Mouse (Mus musculus): ENCODE measurements at regions not wholly inside any gene's neighbourhood (a gene's known extent, or its start where the extent isn't known, plus 50 kb on each side); places are given as distances from the start of the nearest gene placed in this dataset.

GRCm38 (mm10) chr4:62755237-62755900 is 195.7 kb downstream of the Rgs3 start:
- DNase-seq (ENCODE audit: extremely low spot score, low read depth, low spot score), result peak; percentile 79

- no peak for DNase-seq (ENCODE audit: extremely low spot score, low read depth, low spot score)
Observed at GRCm38 (mm10) chr4:62756721-62757206, 197.1 kb downstream of the Rgs3 start.

GRCm38 (mm10) chr4:62760748-62761604 is 201.3 kb downstream of the Rgs3 start:
- DNase-seq (ENCODE audit: extremely low spot score, low read depth, low spot score), result no peak

GRCm38 (mm10) chr4:62761672-62762071 is 202.0 kb downstream of the Rgs3 start:
- peak; percentile 80 for DNase-seq (ENCODE audit: extremely low spot score, low read depth, low spot score)

GRCm38 (mm10) chr4:62763990-62764389 is 201.4 kb upstream of the Zfp618 start:
- peak; percentile 44 for DNase-seq (ENCODE audit: extremely low spot score, low read depth, low spot score)

- no peak for DNase-seq (ENCODE audit: extremely low spot score, low read depth, low spot score)
Observed at GRCm38 (mm10) chr4:62769469-62770234, 195.7 kb upstream of the Zfp618 start.

- DNase-seq (ENCODE audit: extremely low spot score, low read depth, low spot score), result no peak
Observed at GRCm38 (mm10) chr4:62775005-62775609, 190.3 kb upstream of the Zfp618 start.

- DNase-seq (ENCODE audit: extremely low spot score, low read depth, low spot score), result no peak
Observed at GRCm38 (mm10) chr4:62776881-62777280, 188.5 kb upstream of the Zfp618 start.

GRCm38 (mm10) chr4:62777436-62777835 is 187.9 kb upstream of the Zfp618 start:
- no peak for DNase-seq (ENCODE audit: extremely low spot score, low read depth, low spot score)

- no peak for DNase-seq (ENCODE audit: extremely low spot score, low read depth, low spot score)
Observed at GRCm38 (mm10) chr4:62778621-62779020, 186.8 kb upstream of the Zfp618 start.

- peak; percentile 90 for DNase-seq (ENCODE audit: extremely low spot score, low read depth, low spot score)
Observed at GRCm38 (mm10) chr4:62780409-62780808, 185.0 kb upstream of the Zfp618 start.

GRCm38 (mm10) chr4:62780837-62781236 is 184.5 kb upstream of the Zfp618 start:
- no peak for DNase-seq (ENCODE audit: extremely low spot score, low read depth, low spot score)

GRCm38 (mm10) chr4:62781309-62781800 is 184.0 kb upstream of the Zfp618 start:
- DNase-seq (ENCODE audit: extremely low spot score, low read depth, low spot score), result no peak

GRCm38 (mm10) chr4:62785711-62786110 is 179.7 kb upstream of the Zfp618 start:
- no peak for DNase-seq (ENCODE audit: extremely low spot score, low read depth, low spot score)

GRCm38 (mm10) chr4:62789696-62790095 is 175.7 kb upstream of the Zfp618 start:
- no peak for DNase-seq (ENCODE audit: extremely low spot score, low read depth, low spot score)

- DNase-seq (ENCODE audit: extremely low spot score, low read depth, low spot score), result no peak
Observed at GRCm38 (mm10) chr4:62793582-62793981, 171.8 kb upstream of the Zfp618 start.

- no peak for DNase-seq (ENCODE audit: extremely low spot score, low read depth, low spot score)
Observed at GRCm38 (mm10) chr4:62795538-62795937, 169.8 kb upstream of the Zfp618 start.

- no peak for DNase-seq (ENCODE audit: extremely low spot score, low read depth, low spot score)
Observed at GRCm38 (mm10) chr4:62799923-62800322, 165.4 kb upstream of the Zfp618 start.

- DNase-seq (ENCODE audit: extremely low spot score, low read depth, low spot score), result no peak
Observed at GRCm38 (mm10) chr4:62805841-62806240, 159.5 kb upstream of the Zfp618 start.

- DNase-seq (ENCODE audit: extremely low spot score, low read depth, low spot score), result no peak
Observed at GRCm38 (mm10) chr4:62806786-62807185, 158.6 kb upstream of the Zfp618 start.

Data from hindlimb bud, embryonic 11.5 days (tissue).